Mouse (Mus musculus) adrenal gland, adult (tissue): ENCODE results near the gene Pgm5.
"Not testable (repeated sequence)": the region's sequence is repeated elsewhere in the genome, so short reads cannot be mapped to it uniquely, and the experiment has no call there.

Experiments used
- DNase-seq, 2 experiments: peaks; one replicate each; pipeline ENCODE4 v3.0.0; 2022 to 2023; ENCODE audit warnings: low spot score in 1 of 2; ENCODE audit not compliant: inconsistent age in 2 of 2

Gene Pgm5

GRCm38 (mm10) chr19:24861612-24862451 is at the start of gene Pgm5:
TSS of gene Pgm5 (minus strand) at chr19:24861855.
- DNase-seq, result peak; percentile 70 to 89

GRCm38 (mm10) chr19:24908385-24909155 is 46.9 kb upstream of the Pgm5 start:
- no peak for DNase-seq

GRCm38 (mm10) chr19:24907655-24908054 is 46.0 kb upstream of the Pgm5 start:
- no peak for DNase-seq

GRCm38 (mm10) chr19:24902821-24903220 is 41.2 kb upstream of the Pgm5 start:
- no peak for DNase-seq

- DNase-seq, result no peak
Measured at GRCm38 (mm10) chr19:24902256-24902655, 40.6 kb upstream of the Pgm5 start.

- DNase-seq, result no peak
Measured at GRCm38 (mm10) chr19:24901666-24902065, 40.0 kb upstream of the Pgm5 start.

- no peak for DNase-seq
Measured at GRCm38 (mm10) chr19:24900581-24901220, 39.0 kb upstream of the Pgm5 start, which contains the start of gene Foxd4. TSS of gene Foxd4 (minus strand) at chr19:24901197.

GRCm38 (mm10) chr19:24899578-24900544 is 38.2 kb upstream of the Pgm5 start:
- peak in 1 of 2 experiments; percentile 64 for DNase-seq

GRCm38 (mm10) chr19:24898737-24899577 is 37.3 kb upstream of the Pgm5 start:
- peak in 1 of 2 experiments; percentile 54 for DNase-seq

- peak in 1 of 2 experiments; percentile 56 for DNase-seq
Measured at GRCm38 (mm10) chr19:24897896-24898736, 36.5 kb upstream of the Pgm5 start.

- peak in 1 of 2 experiments; percentile 44 for DNase-seq
Measured at GRCm38 (mm10) chr19:24897006-24897895, 35.6 kb upstream of the Pgm5 start.

GRCm38 (mm10) chr19:24896536-24896935 is 34.9 kb upstream of the Pgm5 start:
- no peak for DNase-seq

- no peak for DNase-seq
Measured at GRCm38 (mm10) chr19:24886888-24887287, 25.2 kb upstream of the Pgm5 start.

- peak; percentile 35 to 80 for DNase-seq
Measured at GRCm38 (mm10) chr19:24885504-24885903, 23.8 kb upstream of the Pgm5 start.

- DNase-seq, result no peak
Measured at GRCm38 (mm10) chr19:24881237-24881636, 19.6 kb upstream of the Pgm5 start.

- DNase-seq, result not testable (repeated sequence)
Measured at GRCm38 (mm10) chr19:24875129-24875870, 13.6 kb upstream of the Pgm5 start, which contains the start of gene Gm10053. TSS of gene Gm10053 (plus strand) at chr19:24875686.

- no peak for DNase-seq
Measured at GRCm38 (mm10) chr19:24873873-24874272, 12.2 kb upstream of the Pgm5 start.
